Mouse (Mus musculus) Muller cell, postnatal 12 days (primary cell): ENCODE results near the gene Sorbs1.

Experiments
- DNase-seq: peaks from one replicate; pipeline ENCODE4 v3.0.0-alpha.2; 2015; ENCODE audit errors: inconsistent ontology term

Gene Sorbs1

DNA sequence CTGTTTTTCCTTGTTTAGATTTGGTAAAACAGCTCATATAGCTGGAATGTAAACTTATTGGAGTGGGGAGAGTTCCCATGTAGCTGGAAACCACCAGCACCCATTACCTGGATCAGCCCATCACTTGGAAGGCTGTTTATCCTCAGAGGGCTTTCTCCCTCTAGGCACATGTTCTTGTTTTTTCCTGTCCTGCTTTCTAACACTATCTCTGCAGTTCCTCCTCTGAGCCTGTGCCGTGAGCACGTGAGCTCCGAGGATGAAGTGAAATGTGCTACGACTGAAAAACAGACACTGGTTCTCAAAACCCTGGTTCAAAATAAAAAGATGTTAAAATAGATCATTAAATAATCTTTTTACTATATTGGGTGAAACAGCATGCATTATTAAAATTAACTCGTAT lies 211.1 kb downstream of the Sorbs1 start:
- no peak for DNase-seq

GRCm38 (mm10) chr19:40299983-40300759 lies 213.4 kb downstream of the Sorbs1 start:
- no peak for DNase-seq

GRCm38 (mm10) chr19:40299182-40299581 lies 214.4 kb downstream of the Sorbs1 start:
- no peak for DNase-seq

- no peak for DNase-seq
Measured at GRCm38 (mm10) chr19:40298574-40298973, 215.0 kb downstream of the Sorbs1 start.

- DNase-seq: peak; percentile 19
Measured at GRCm38 (mm10) chr19:40297798-40298144, 215.8 kb downstream of the Sorbs1 start.

DNA sequence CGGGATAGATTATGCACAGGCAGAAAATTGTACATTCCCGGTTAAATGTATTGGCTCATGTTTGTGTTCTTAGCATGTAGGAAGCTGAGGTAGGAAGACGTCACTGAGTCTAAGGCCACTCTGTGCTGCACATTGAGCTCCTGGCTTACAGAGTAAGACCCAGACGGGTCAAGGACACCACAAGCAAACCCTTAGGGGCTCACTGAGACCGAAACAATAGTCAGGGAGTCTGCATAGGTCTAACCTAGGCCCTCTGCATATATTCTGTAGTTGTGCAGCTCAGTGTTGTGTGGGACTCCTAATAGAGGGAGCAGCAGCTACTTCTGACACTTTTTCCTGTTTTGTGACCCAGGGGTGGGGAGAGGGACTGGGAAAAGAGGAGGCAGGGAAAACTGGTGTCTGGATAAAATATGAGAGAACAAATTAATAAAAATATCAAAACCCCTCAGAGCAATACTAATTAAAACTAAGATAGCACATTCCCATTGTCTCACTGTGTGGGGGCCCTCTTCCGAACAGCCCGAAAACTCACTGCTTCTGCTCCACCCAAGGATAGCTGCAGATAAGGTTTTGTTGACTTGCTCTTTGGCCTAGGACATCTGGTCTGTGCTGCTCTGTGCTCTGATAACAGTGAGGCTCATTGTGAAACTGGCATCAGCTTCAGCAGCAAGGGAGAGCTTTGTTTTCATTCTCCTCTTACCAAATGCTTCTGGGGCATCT lies 216.3 kb downstream of the Sorbs1 start:
- DNase-seq: no peak

DNA sequence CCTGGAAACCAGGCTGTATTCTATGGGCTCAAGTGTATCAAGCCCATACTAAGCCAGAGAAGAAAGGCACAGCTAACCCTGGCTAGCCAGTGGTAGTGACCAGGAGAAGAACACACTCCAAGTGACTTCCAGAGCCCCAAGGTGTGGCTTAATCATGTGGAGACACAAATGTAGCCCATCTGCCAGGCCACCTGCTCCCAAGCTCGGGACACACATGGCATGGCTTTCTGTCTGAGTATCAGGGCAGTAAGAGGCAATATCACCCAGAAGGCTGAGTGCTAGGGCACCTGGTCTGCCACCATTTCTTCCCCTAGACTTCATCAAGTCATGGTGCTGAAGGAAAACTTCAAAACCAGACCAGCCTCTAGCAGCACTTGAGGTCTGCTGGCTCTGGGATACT lies 219.3 kb downstream of the Sorbs1 start:
- DNase-seq: no peak

GRCm38 (mm10) chr19:40293791-40294190 lies 219.8 kb downstream of the Sorbs1 start:
- DNase-seq: no peak

DNA sequence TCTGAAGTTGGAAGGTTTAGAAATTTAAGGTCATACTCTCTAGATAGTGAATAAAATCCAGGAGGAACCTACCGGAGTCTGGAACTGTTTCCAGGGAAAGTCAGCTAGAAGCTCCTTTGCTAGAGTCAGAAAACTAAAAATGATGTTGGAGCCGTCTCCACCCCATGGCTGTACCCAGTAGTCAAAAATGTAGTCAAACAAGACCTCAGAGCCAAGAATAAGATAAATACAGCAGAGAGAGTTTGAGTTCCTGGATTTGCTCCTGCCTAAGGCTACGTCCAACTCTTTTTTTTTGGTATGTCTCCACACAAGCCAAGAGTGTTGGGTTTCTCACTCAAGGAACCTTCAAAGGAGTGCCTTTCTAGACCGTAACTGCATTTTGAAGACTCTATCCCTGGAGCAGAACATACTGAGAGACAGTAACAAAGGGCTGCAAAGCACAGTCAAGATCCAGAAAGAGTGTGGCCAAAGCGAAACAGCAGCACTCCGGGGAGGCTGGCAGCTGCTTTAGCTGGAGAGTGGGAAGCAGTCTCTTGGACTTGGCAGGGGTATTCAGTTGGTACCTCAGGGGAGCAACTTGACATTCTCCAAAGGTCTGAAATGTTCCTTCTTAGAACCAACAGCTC lies 223.4 kb downstream of the Sorbs1 start:
- DNase-seq: no peak

DNA sequence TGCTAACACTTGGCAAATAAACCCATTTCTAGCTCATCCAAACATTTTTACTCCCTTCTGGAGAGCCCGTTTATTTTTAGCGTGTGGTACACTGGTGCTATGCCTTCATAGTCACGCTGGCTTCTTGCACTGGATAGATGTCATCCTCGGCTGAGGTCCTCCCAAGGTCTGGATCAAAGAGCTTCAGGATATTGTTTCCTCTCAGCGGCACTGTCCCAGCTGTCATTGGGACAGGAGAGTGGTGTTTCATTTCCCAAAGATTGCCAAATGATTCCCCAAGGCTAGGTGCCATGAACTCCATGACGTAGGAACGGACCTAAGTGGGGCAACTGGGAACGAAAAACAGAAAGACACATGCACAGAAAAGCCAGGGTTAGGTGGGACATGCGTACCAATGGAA lies 225.2 kb downstream of the Sorbs1 start:
- no peak for DNase-seq

DNA sequence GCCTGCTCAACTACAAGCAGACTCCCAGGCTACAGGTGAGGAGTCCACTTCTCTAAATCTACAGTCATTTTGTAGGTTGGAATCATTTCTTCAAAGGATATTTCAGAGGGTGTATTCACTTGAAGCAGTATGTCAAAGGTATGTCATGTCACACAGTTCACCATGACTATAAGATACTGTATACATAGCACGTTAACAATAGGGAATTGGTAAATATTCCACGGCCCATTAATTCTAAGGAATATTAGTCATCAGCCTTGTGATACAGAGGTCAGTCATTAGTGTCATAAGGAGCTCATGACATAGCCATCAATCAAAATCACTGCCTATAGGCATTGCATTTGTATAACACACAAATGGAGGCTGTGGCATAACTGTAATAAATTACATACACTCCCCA lies 228.9 kb downstream of the Sorbs1 start:
- no peak for DNase-seq

- no peak for DNase-seq
Measured at GRCm38 (mm10) chr19:40283415-40283814, 230.2 kb downstream of the Sorbs1 start.

DNA sequence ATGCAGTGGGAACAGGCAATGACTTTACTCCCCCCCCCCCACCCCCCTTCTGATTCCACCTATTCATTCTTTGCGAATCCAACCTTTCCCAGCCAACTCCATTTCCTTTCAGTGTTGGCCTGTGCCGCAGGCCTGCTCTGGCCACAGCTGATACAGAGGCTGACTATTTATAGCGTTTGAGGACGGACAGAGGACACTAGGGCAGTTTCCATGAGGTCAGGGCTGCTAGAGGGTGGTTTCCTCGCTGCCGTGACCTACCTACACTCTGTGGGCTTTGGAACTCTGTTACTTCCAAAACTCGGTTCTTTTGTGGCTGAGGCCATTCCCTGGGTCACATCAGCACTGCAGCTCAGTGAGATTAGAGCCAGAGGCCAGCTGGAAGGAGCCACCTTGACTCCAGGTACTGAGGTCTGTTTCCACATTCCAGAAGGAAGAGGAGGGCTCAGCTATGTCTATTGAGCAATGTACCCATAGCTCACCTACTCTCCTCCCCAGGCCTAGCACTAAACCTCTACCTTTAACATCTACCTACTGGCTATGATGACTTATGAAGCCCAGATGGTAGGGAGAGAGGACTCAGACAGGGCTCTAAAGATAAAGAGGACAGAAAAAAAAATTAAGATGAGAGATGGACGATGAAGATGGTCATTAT lies 235.1 kb downstream of the Sorbs1 start:
- DNase-seq: no peak

DNA sequence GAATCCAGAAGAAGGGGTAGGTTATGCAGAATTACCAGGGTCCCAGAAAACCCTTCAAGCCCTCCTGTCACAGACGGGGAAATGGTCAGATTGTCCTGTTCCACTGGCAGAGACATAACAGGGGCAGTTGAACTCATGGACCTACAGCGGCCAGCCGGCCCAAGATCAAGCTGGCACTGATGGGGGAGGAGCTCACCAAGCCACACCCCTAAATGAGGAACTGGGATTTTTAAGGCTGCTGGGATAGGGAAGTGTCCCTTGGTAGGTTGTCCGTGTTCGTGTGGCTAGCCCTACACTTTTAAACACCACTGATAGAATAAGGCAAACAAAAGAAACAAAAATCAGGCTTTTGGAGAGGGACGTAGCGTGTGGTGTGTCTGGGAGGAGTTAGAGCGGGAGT lies 236.1 kb downstream of the Sorbs1 start:
- DNase-seq: no peak

DNA sequence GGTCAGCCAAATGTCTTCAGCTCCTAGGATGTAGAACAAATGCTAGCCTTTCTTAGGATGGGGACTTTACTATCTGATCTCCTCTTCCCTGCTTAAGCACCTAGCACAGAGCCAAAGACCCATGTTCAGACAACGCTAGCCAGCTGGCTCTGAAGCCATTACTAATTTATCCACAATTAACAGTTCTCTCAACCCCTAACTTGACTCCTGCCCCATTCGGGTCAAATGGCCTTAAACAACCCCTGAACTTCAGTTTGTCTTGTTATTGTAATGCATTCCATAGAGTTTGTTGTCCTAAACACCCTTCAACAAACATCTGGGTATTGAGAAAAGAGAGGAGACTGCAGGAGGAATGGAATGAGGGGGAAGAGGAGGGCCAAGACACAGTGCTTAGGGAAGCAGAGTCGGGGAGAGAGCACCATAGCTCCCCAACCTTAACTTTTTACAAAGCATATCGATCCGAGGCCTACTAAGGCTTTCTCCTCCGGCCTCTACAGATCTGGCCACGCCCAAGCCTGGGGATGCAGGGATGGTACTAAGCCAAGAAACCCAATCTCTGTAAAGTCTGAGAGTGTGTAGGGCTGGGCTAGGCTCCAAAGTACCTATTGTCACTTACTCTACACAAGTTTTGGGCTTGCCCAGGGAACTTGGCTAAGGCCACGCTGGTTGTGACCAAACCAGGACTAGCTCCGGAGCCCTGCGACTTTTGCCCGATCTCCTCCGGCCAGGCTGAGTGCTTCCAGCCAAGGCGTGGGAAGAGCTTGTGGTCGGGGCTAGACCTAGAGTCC lies 238.0 kb downstream of the Sorbs1 start:
- no peak for DNase-seq

GRCm38 (mm10) chr19:40272674-40273073 lies 240.9 kb downstream of the Sorbs1 start:
- DNase-seq: no peak

GRCm38 (mm10) chr19:40271308-40271892 lies 242.2 kb downstream of the Sorbs1 start, which contains the start of gene Pdlim1:
Gene Pdlim1, minus strand, starts transcription at chr19:40271842.
- DNase-seq: peak; percentile 89

DNA sequence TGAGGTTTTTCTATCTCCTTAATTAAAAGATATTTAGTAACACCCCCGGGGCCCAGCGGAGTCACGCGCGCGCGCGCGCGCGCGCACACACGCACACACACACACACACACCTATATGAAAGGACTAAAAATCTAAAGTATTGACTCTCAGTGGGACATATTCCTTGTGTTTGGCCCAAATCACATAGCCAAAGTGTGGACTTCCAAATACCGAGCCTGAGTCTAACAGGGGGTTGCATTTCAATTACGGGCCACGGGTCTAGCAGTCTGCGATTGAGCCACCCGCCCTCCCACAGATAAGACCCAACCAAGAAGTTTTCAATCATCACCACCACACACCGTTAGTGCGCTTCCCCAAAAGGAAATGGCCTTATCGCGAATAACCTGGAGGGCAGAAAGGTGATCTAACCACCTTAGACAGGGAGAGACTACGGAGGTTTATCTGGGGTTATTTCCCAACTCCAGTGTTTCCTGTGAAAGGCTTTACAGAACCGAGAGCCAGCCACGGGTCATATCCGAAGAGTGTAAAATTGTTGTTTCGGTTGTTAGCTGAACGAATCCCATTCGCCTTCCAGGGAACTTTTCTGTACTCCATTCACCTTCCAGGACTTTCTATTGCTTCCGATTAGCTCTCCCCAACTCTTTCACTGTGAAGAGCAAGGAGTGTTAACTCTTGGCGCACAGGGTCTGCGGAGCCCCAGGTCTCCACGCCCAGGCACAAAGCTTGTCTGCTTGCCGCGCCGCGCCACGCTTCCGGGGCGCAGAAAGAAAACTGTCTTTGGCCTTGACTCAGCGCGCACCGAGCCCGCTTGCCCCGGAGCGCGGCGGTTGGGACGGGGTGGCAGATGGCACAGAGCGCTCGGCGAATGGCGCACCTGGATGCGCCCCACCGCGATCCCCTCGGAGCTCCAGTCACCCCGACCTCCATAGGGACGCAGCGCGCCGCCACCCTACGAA lies 242.9 kb downstream of the Sorbs1 start:
- DNase-seq: peak; percentile 59

GRCm38 (mm10) chr19:40269526-40269925 lies 244.1 kb downstream of the Sorbs1 start:
- no peak for DNase-seq

DNA sequence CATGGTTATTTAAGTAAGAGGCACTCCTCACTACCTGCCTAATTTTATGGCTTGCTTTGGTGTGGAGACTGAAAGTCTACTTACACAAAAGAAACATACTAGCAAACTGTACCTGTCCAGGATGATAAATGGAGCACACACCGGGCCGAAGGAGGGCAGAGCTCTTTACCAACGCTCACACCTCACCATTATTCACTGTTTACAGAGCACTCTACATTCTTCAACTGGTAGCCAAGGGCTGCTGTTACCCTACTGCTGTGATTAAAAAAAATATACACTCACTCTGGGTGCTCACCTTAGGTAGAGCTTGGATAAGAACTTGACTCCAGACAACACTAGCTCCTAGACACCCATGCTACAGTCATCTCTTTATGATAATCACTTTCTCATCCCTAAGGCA lies 245.1 kb downstream of the Sorbs1 start:
- DNase-seq: no peak
